Mouse (Mus musculus): ENCODE measurements around the gene Tesc.

The Tesc gene

DNA sequence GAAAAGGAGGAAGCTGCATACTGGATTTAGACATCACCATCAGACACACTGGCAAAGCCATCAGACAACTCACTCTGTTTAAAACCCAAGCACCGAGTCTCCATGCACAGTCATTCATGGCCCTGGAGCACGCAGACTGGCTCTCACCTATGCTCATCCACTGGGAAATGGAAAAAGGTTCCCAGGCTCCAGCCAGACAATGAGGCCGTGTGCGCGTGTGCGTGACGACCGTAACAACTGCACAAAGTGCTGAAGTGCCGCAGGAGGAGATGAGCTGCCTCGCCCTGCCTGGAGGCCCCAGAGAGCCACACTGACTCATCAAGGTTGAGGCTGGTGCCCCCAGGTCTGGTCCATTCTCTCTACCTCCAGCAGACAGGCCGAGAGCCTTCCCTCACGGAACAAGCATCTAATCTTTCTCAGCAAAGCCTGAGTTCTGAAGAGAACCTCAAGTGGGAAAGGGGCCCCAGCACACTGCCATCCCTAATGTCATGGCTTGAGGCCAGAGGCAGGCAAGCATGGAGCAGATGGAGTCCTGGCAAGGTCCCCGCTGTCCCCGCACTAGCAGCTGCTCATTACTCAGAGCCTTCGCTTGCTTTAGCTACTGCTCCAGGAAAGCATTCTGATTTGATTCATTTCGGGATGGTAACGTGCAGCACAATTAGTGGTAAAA, 80.7 kb downstream of the Tesc start:
- DNase-seq (ENCODE audit: low read depth), result no peak

DNA sequence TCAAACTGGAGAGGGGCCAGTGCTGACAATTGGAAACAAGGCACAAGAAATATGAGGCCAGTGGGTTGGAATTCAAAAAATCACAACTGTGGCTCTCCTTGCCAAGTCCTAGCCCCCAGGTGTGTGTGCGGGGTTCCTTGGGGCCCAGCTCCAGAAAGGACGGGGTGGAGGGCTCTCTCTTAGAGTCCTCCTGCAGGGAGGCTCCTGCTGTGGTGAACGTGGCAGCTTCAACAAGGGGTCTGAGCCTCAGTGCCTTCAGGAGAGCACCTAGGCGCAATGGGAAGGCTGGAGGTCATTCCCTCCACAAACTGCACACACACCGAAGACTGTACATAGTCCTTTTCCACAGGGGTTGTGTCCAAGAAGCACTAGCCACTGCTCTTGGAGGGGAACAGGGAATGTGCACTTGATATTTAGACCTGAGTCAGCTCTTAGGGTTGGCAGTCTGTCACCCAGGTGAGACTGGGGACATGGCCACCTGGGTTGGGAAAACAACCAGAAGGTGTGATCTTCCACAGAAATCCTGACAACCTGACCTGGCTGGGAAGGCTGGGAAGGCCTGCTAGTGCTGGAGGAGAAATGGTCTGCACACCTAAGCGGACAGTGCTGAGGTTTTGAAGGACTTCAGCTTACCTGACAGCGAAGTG, 81.4 kb downstream of the Tesc start:
- DNase-seq (ENCODE audit: low read depth), result no peak

Data from NIH3T3 (cell line).